Mouse (Mus musculus): ENCODE measurements around the gene Eri3.

The Eri3 gene

GRCm38 (mm10) chr4:117658582-117659444 is 108.6 kb downstream of the Eri3 start:
- peak in 1 of 2 experiments; percentile 37 for DNase-seq (ENCODE audit: low spot score in 2 of 2)

GRCm38 (mm10) chr4:117660001-117660400 is 109.8 kb downstream of the Eri3 start:
- no peak for DNase-seq (ENCODE audit: low spot score in 2 of 2)

- DNase-seq (ENCODE audit: low spot score in 2 of 2): no peak
Observed at GRCm38 (mm10) chr4:117664411-117665137, 114.4 kb downstream of the Eri3 start.

- DNase-seq (ENCODE audit: low spot score in 2 of 2): peak; percentile 82 to 85
Observed at GRCm38 (mm10) chr4:117665531-117665930, 115.4 kb downstream of the Eri3 start.

- DNase-seq (ENCODE audit: low spot score in 2 of 2): no peak
Observed at GRCm38 (mm10) chr4:117666054-117666453, 115.9 kb downstream of the Eri3 start.

GRCm38 (mm10) chr4:117669874-117670273 is 119.7 kb downstream of the Eri3 start:
- peak in 1 of 2 experiments; percentile 25 for DNase-seq (ENCODE audit: low spot score in 2 of 2)

GRCm38 (mm10) chr4:117672042-117672441 is 121.9 kb downstream of the Eri3 start:
- DNase-seq (ENCODE audit: low spot score in 2 of 2): peak in 1 of 2 experiments; percentile 20

- DNase-seq (ENCODE audit: low spot score in 2 of 2): no peak
Observed at GRCm38 (mm10) chr4:117673901-117674300, 123.7 kb downstream of the Eri3 start.

- DNase-seq (ENCODE audit: low spot score in 2 of 2): peak; percentile 80 to 88
Observed at GRCm38 (mm10) chr4:117676903-117677302, 126.7 kb downstream of the Eri3 start.

- DNase-seq (ENCODE audit: low spot score in 2 of 2): no peak
Observed at GRCm38 (mm10) chr4:117680963-117681362, 130.8 kb downstream of the Eri3 start.

- peak; percentile 88 to 90 for DNase-seq (ENCODE audit: low spot score in 2 of 2)
Observed at GRCm38 (mm10) chr4:117681931-117682461, 131.8 kb downstream of the Eri3 start, which contains the start of gene Dmap1. TSS of gene Dmap1 (minus strand) at chr4:117682273.

- DNase-seq (ENCODE audit: low spot score in 2 of 2): no peak
Observed at GRCm38 (mm10) chr4:117682463-117682862, 132.3 kb downstream of the Eri3 start.

- DNase-seq (ENCODE audit: low spot score in 2 of 2): peak in 1 of 2 experiments; percentile 4
Observed at GRCm38 (mm10) chr4:117683048-117683768, 133.0 kb downstream of the Eri3 start.

- DNase-seq (ENCODE audit: low spot score in 2 of 2): peak in 1 of 2 experiments; percentile 5
Observed at GRCm38 (mm10) chr4:117686354-117686753, 136.2 kb downstream of the Eri3 start.

- peak; percentile 66 to 73 for DNase-seq (ENCODE audit: low spot score in 2 of 2)
Observed at GRCm38 (mm10) chr4:117705361-117705760, 155.2 kb downstream of the Eri3 start.

GRCm38 (mm10) chr4:117708780-117709550 is 158.8 kb downstream of the Eri3 start:
- DNase-seq (ENCODE audit: low spot score in 2 of 2): no peak

GRCm38 (mm10) chr4:117712314-117712713 is 162.1 kb downstream of the Eri3 start:
- DNase-seq (ENCODE audit: low spot score in 2 of 2): no peak

GRCm38 (mm10) chr4:117713303-117714098 is 163.3 kb downstream of the Eri3 start:
- DNase-seq (ENCODE audit: low spot score in 2 of 2): no peak

Measured in right cerebral cortex, postnatal 10 days (tissue).